Comparison of ENCODE assay signal across 14 mouse cellular contexts in the genomic region with DNA sequence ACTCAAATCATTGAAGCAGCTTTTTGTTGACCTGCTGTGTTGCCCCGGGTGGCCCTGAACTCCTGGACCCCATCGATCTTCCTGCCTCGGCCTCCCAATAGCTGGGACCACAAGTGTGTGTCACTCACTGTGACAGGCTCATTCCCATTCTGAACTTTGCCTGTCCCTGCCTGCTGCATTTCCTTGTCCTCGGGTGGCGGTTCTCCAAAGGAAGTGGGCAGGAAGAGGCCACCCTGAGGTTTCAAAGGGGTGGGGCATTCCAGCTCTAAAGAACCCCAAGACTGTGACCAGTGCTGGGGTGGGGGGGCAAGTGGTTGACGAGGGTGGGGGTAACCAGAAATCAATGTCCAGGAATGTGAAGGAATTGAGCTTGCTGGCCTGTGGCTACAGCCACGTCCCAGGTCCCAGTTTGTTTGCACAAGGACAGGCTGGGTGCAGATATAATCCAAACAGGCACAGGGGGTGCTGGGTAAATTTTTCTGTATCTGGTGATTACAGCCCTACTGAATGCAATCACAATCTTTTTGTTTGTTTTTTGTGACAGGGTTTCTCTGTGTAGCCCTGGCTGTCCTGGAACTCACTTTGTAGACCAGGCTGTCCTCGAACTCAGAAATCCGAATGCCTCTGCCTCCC. TPM values are rescaled to one million over a fixed set of nuclear protein-coding genes. Genes with fewer than 3 reads are reported as not detected.
DNase-seq lines count a peak whose midpoint lies in the region; ATAC-seq and TF ChIP-seq lines count a peak whose summit lies in the region.
"Had no signal": no experiment of that assay in that cellular context is flagged by ENCODE, and none has a peak within 500 bp of the region (broad histone marks: within the 10 kb centered on the region; RNA-seq: fewer than 3 reads in every experiment).

No protein-coding gene starts in this region.

- H3K9ac ChIP-seq in intestine, embryonic 16.5 days (ENCODE audit: low read depth, low read length): peak overlapping the region; percentile 62; the same call in 1 of the 2 replicates
- no peak overlapping the region for H3K9ac ChIP-seq in lung, embryonic 16.5 days (ENCODE audit: low read length)
- H3K9ac ChIP-seq in stomach, postnatal 0 days (ENCODE audit: low read length): 0 out of 2 replicates have a peak overlapping the region, but pooled peaks have one; percentile 35
- H3K9ac ChIP-seq: forebrain, postnatal 0 days had no signal

- no peaks in the 10 kb centered on the region for H3K9me3 ChIP-seq in intestine, embryonic 16.5 days (ENCODE audit: control insufficient read depth, low read length)
- H3K9me3 ChIP-seq in lung, embryonic 16.5 days (ENCODE audit: control insufficient read depth, low read length): no peaks in the 10 kb centered on the region
- no peaks in the 10 kb centered on the region for H3K9me3 ChIP-seq in stomach, postnatal 0 days (ENCODE audit: control insufficient read depth, low read length)
- H3K9me3 ChIP-seq: embryonic facial prominence, embryonic 13.5 days had no signal

- 0 out of 2 replicates have a peak, but pooled peaks cover 3% of the 10 kb centered on the region for H3K27me3 ChIP-seq in intestine, embryonic 16.5 days (replicated peaks; ENCODE audit: control insufficient read depth, insufficient read depth, low read length)
- H3K27me3 ChIP-seq in lung, embryonic 16.5 days (ENCODE audit: control insufficient read depth, insufficient read depth, low read depth, low read length): peaks cover 6% of the 10 kb centered on the region
- no peaks in the 10 kb centered on the region for H3K27me3 ChIP-seq in stomach, postnatal 0 days (ENCODE audit: control insufficient read depth, insufficient read depth, low read length)

- no peak for TF ChIP-seq EP300 in stomach, postnatal 0 days (optimal IDR thresholded peaks at IDR 0.05)

- TF ChIP-seq CTCF in stomach, postnatal 0 days (IDR thresholded peaks at IDR 0.05; ENCODE audit: low read depth): no peak

- peaks cover 45% of the 10 kb centered on the region for H3K4me1 ChIP-seq in intestine, embryonic 16.5 days (ENCODE audit: control insufficient read depth, insufficient read depth, low read length)
- H3K4me1 ChIP-seq in lung, embryonic 16.5 days (replicated peaks; ENCODE audit: control insufficient read depth, insufficient read depth, low read length): peaks cover 30% of the 10 kb centered on the region
- H3K4me1 ChIP-seq in stomach, postnatal 0 days (replicated peaks; ENCODE audit: control insufficient read depth, insufficient read depth): no peaks in the 10 kb centered on the region

- H3K36me3 ChIP-seq in intestine, embryonic 16.5 days (ENCODE audit: control insufficient read depth, insufficient read depth, low read length): no peaks in the 10 kb centered on the region
- no peaks in the 10 kb centered on the region for H3K36me3 ChIP-seq in lung, embryonic 16.5 days (ENCODE audit: control insufficient read depth, insufficient read depth, low read length)
- H3K36me3 ChIP-seq in stomach, postnatal 0 days (ENCODE audit: control insufficient read depth, insufficient read depth, low read length): no peaks in the 10 kb centered on the region
- H3K36me3 ChIP-seq: embryonic facial prominence, embryonic 13.5 days had no signal

- peak overlapping the region; percentile 54 for H3K4me3 ChIP-seq in intestine, embryonic 16.5 days (ENCODE audit: low read length)
- H3K4me3 ChIP-seq in lung, embryonic 16.5 days (ENCODE audit: low read length): no peak overlapping the region
- peak overlapping the region; percentile 58 for H3K4me3 ChIP-seq in stomach, postnatal 0 days (ENCODE audit: low read depth, low read length)
- H3K4me3 ChIP-seq: layer of hippocampus, adult 2 months had no signal

- 34% methylated on average over 9 of the region's 9 CpGs for WGBS in intestine, embryonic 16.5 days
- 28% methylated on average over 9 of the region's 9 CpGs for WGBS in lung, embryonic 16.5 days
- 33% methylated on average over 9 of the region's 9 CpGs for WGBS in stomach, postnatal 0 days

- peak overlapping the region; percentile 62 for H3K4me2 ChIP-seq in intestine, embryonic 16.5 days (ENCODE audit: low read depth, low read length)
- H3K4me2 ChIP-seq in lung, embryonic 16.5 days (ENCODE audit: low read depth, low read length): peak overlapping the region; percentile 15; the same call in 1 of the 2 replicates
- peak overlapping the region; percentile 61 for H3K4me2 ChIP-seq in stomach, postnatal 0 days (replicated peaks; ENCODE audit: low read depth)

- DNase-seq in kidney, postnatal 25 days: peak; percentile 24 to 54
- DNase-seq in kidney, adult 9 months: no peak
- peak; percentile 80 for DNase-seq in stomach, postnatal 0 days (ENCODE audit: low spot score)
- DNase-seq in cerebellum, adult 18-20 months: no peak
- DNase-seq: adrenal gland, postnatal 10 days; cerebellum, adult 11-12 months; forebrain, postnatal 0 days; heart, postnatal 10 days; thymus, adult 18-20 months had no signal

- peak; percentile 60 for ATAC-seq in intestine, embryonic 16.5 days
- ATAC-seq in lung, embryonic 16.5 days (ENCODE audit: low read depth): no peak
- ATAC-seq in stomach, postnatal 0 days (ENCODE audit: low FRiP score, low TSS enrichment): peak; percentile 61
- no peak for ATAC-seq in activated CD4-positive, CD25-positive, alpha-beta regulatory T cell, adult 4 months
- ATAC-seq: forebrain, postnatal 0 days had no signal

- peak overlapping the region; percentile 91 for H3K27ac ChIP-seq in intestine, embryonic 16.5 days (ENCODE audit: low read length)
- H3K27ac ChIP-seq in lung, embryonic 16.5 days (ENCODE audit: low read length): peak overlapping the region; percentile 51
- peak overlapping the region; percentile 91 for H3K27ac ChIP-seq in stomach, postnatal 0 days (replicated peaks)
- H3K27ac ChIP-seq: embryonic facial prominence, embryonic 13.5 days; layer of hippocampus, adult 2 months had no signal

RNA-seq across cellular contexts. Expression of gene 1700001C19Rik, which starts 2.3 kb away (rescaled TPM):
- polyA plus RNA-seq in intestine, embryonic 16.5 days (2015; fragmentation: Nextera tagmentation; extraction: Ambion mirVana): 0.17 and 0.45 TPM in 2 replicates
- polyA plus RNA-seq in lung, embryonic 16.5 days (2015; fragmentation: Nextera tagmentation; extraction: Ambion mirVana): not detected in 2 replicates
- 0.24 and 0.45 TPM in 2 replicates for polyA plus RNA-seq in stomach, postnatal 0 days (2015; fragmentation: Nextera tagmentation; extraction: Ambion mirVana)
- polyA plus RNA-seq in activated CD4-positive, CD25-positive, alpha-beta regulatory T cell, adult 4 months (2017; shearing (Covaris generic)): not detected

RNA-seq across cellular contexts. Expression of gene AI661453, which starts 3.1 kb away (rescaled TPM):
- polyA plus RNA-seq in intestine, embryonic 16.5 days (2015; fragmentation: Nextera tagmentation; extraction: Ambion mirVana): 3.7 and 4.6 TPM in 2 replicates
- polyA plus RNA-seq in lung, embryonic 16.5 days (2015; fragmentation: Nextera tagmentation; extraction: Ambion mirVana): 1.8 and 2.3 TPM in 2 replicates
- 8.9 and 10.9 TPM in 2 replicates for polyA plus RNA-seq in stomach, postnatal 0 days (2015; fragmentation: Nextera tagmentation; extraction: Ambion mirVana)
- polyA plus RNA-seq in activated CD4-positive, CD25-positive, alpha-beta regulatory T cell, adult 4 months (2017; shearing (Covaris generic)): under 1 TPM in 1 of 2 experiments, not detected in 1; 0.15 TPM

RNA-seq across cellular contexts. Expression of gene Guca1a, which starts 39.1 kb away (rescaled TPM):
- 2.3 and 2.4 TPM in 2 replicates for polyA plus RNA-seq in intestine, embryonic 16.5 days (2015; fragmentation: Nextera tagmentation; extraction: Ambion mirVana)
- 1.2 and 1.8 TPM in 2 replicates for polyA plus RNA-seq in lung, embryonic 16.5 days (2015; fragmentation: Nextera tagmentation; extraction: Ambion mirVana)
- 5.4 and 6.7 TPM in 2 replicates for polyA plus RNA-seq in stomach, postnatal 0 days (2015; fragmentation: Nextera tagmentation; extraction: Ambion mirVana)
- not detected for polyA plus RNA-seq in activated CD4-positive, CD25-positive, alpha-beta regulatory T cell, adult 4 months (2017; shearing (Covaris generic))

RNA-seq across cellular contexts. Expression of gene Guca1b, which starts 54.3 kb away (rescaled TPM):
- 0.66 TPM in 2 replicates for polyA plus RNA-seq in intestine, embryonic 16.5 days (2015; fragmentation: Nextera tagmentation; extraction: Ambion mirVana)
- polyA plus RNA-seq in lung, embryonic 16.5 days (2015; fragmentation: Nextera tagmentation; extraction: Ambion mirVana): 0.68 and 0.70 TPM in 2 replicates
- polyA plus RNA-seq in stomach, postnatal 0 days (2015; fragmentation: Nextera tagmentation; extraction: Ambion mirVana): 0.17 and 0.22 TPM in 2 replicates
- polyA plus RNA-seq in activated CD4-positive, CD25-positive, alpha-beta regulatory T cell, adult 4 months (2017; shearing (Covaris generic)): 1 to 10 TPM; 1.1 TPM

Comparison
In these comparisons a context has a peak if more than half of its experiments do, and no peak if none do; other contexts are left out.
1. DNase-seq: peak in kidney, postnatal 25 days (2 of 2) and stomach, postnatal 0 days (single experiment); none in kidney, adult 9 months (single experiment) and cerebellum, adult 18-20 months (0 of 2).
2. ATAC-seq: peak in intestine, embryonic 16.5 days (single experiment) and stomach, postnatal 0 days (single experiment); none in lung, embryonic 16.5 days (single experiment) and activated CD4-positive, CD25-positive, alpha-beta regulatory T cell, adult 4 months (single experiment).
3. Peak in every context shown above with its lines, with median percentiles within 50 percentile points of each other: H3K27ac ChIP-seq and H3K4me2 ChIP-seq.